Mouse (Mus musculus) C2C12 (cell line): Measurements from ENCODE around the gene Tiam2. TPM values are rescaled to one million over a fixed set of nuclear protein-coding genes. Genes with fewer than 3 reads are reported as not detected.

Source experiments
- H3K27me3 ChIP-seq: one replicate; pipeline ENCODE4 v1.6.1; 2011; ENCODE audit not compliant: control insufficient read depth, insufficient read depth, insufficient read length
- H3K36me3 ChIP-seq: one replicate; pipeline ENCODE4 v1.6.1; 2011; ENCODE audit not compliant: control insufficient read depth, insufficient read depth
- H3K4me3 ChIP-seq: one replicate; pipeline ENCODE4 v1.5.1; 2011; ENCODE audit warnings: mild to moderate bottlenecking, control low read depth; ENCODE audit not compliant: poor library complexity, insufficient read depth, severe bottlenecking
- H3K79me2 ChIP-seq: one replicate; pipeline ENCODE4 v1.6.1; 2011; ENCODE audit not compliant: control insufficient read depth, insufficient read depth
- H3K79me3 ChIP-seq: one replicate; pipeline ENCODE4 v1.6.1; 2011; ENCODE audit warnings: low read depth, control low read depth
- H3ac ChIP-seq: one replicate; pipeline ENCODE3; 2011; ENCODE audit warnings: low read depth; ENCODE audit not compliant: control insufficient read depth, insufficient read length
- CEBPB ChIP-seq: IDR thresholded peaks from one replicate; pipeline ENCODE4 v1.6.1; 2011; ENCODE audit warnings: low read depth, mild to moderate bottlenecking, control low read depth, moderate library complexity
- CTCF ChIP-seq: IDR thresholded peaks from one replicate; pipeline ENCODE4 v1.5.1; 2011; ENCODE audit not compliant: control insufficient read depth, insufficient read depth, insufficient read length
- FOSL1 ChIP-seq: IDR thresholded peaks from one replicate; pipeline ENCODE4 v1.8.0; 2011; ENCODE audit warnings: mild to moderate bottlenecking, low read length; ENCODE audit not compliant: poor library complexity, insufficient read depth, severe bottlenecking
- MAX ChIP-seq: IDR thresholded peaks from one replicate; pipeline ENCODE4 v1.6.1; 2011; ENCODE audit warnings: mild to moderate bottlenecking, control low read depth
- MYOD1 ChIP-seq: IDR thresholded peaks from one replicate; pipeline ENCODE4 v1.6.1; 2011; ENCODE audit warnings: low read depth; ENCODE audit not compliant: control insufficient read depth, insufficient read length
- MYOG ChIP-seq: IDR thresholded peaks from one replicate; pipeline ENCODE4 v1.6.1; 2011; ENCODE audit not compliant: control insufficient read depth, insufficient read length; ENCODE audit errors: extremely low read depth
- USF1 ChIP-seq: IDR thresholded peaks from one replicate; pipeline ENCODE4 v1.6.1; 2011; ENCODE audit warnings: low read depth, mild to moderate bottlenecking, control low read depth, moderate library complexity
- polyA plus RNA-seq: library from polyadenylated mRNA; unstranded; fragments of >200 nt; fragmentation: generic; extraction: Trizol; gene quantifications from one replicate; pipeline ENCODE4 v1.2.1, GENCODE M21; 2012; ENCODE audit warnings: missing spikeins

The Tiam2 gene
- polyA plus RNA-seq, 1 experiment: 28.3 TPM

GRCm38 (mm10) chr17:3529523-3529922, 203.2 kb downstream of the Tiam2 start:
- no peak for TF ChIP-seq MYOD1
- TF ChIP-seq CTCF: no peak
- TF ChIP-seq USF1: no peak
- H3K36me3 ChIP-seq: peaks cover 16% of the 10 kb centered on the region
- no peaks in the 10 kb centered on the region for H3K79me3 ChIP-seq
- H3K79me2 ChIP-seq: no peaks in the 10 kb centered on the region
- H3K27me3 ChIP-seq: no peaks in the 10 kb centered on the region
- no peak overlapping the region for H3ac ChIP-seq
- H3K4me3 ChIP-seq: no peak overlapping the region

DNA sequence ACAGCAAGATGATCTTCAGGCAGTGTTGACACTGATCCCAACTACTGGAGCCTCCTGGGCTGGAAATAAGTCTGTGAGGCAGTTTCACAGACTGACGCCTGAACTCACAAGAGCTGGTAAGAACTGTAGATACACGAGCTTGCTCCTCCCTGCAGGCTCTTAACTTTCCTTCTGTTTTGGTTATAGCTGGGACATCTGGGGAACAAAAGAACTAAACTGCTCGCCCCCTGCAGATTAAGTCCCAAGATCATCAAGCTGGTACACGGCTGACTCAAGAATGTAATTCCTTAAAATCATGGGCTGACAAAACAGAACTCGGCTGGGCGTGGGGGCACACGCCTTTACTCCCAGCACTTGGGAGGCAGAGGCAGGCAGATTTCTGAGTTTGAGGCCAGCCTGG, 204.2 kb downstream of the Tiam2 start:
- TF ChIP-seq USF1 (no peak), MYOD1 (no peak), CEBPB (no peak), FOSL1 (no peak), MAX (no peak), MYOG (no peak), CTCF (no peak)
- Histone ChIP-seq H3K79me3 (no peaks in the 10 kb centered on the region), H3K36me3 (peaks cover 17% of the 10 kb centered on the region), H3K79me2 (no peaks in the 10 kb centered on the region), H3ac (no peak overlapping the region), H3K4me3 (no peak overlapping the region), H3K27me3 (no peaks in the 10 kb centered on the region)

DNA sequence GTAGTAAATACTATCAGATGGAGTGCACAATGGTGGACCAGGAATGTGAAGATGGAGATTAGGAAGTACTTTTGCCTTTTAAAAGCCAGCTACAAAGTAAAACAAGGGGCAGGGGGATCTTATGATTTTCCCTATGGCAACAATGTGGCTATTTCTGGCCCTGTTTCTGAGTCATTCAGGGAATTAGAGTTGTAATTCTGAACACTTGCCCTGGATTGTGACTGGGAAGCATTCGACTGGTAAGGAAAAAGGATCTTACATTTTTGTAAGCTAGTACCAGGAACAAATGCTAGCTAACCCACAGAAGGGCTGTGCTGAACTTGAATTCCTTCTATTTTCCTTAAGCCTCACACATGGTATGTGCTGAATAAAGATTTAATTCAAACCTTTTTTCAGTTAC, 205.3 kb downstream of the Tiam2 start:
- Histone ChIP-seq H3ac (no peak overlapping the region), H3K4me3 (no peak overlapping the region)
- TF ChIP-seq MYOG (no peak), MYOD1 (no peak), CEBPB (no peak), FOSL1 (no peak), USF1 (no peak), CTCF (no peak), MAX (no peak)

DNA sequence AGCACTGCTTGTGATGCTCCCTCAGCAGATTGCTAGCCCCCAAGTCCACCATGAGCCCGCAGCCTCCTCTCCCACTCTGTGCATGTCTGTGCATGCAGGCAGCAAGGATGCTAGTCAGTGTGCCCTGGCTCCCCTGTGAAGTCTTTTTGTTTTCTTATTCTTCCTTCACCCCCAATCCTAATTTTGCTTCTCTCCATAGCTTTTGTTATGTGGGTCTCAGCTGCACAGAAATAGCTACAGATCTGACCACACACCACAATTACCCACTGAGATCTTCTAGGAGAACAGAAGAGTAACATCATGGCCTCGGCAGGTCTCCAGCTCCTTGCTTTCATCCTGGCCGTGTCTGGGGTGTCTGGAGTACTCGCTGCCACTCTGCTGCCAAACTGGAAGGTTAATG, 205.9 kb downstream of the Tiam2 start, which contains the start of gene Cldn20:
TSS of gene Cldn20 (plus strand) at position 301 of the 400 bp plus-strand sequence.
- H3K27me3 ChIP-seq: no peaks in the 10 kb centered on the region
- no peaks in the 10 kb centered on the region for H3K79me2 ChIP-seq
- TF ChIP-seq CEBPB (no peak), MAX (no peak), MYOG (no peak), FOSL1 (no peak), USF1 (no peak), CTCF (no peak), MYOD1 (no peak)
- no peak within 1 kb of the TSS for H3K4me3 ChIP-seq
- peaks cover 20% of the 10 kb centered on the region for H3K36me3 ChIP-seq
- H3ac ChIP-seq: no peak within 1 kb of the TSS
- H3K79me3 ChIP-seq: no peaks in the 10 kb centered on the region

More for the DNA sequence above, 205.3 kb downstream of the Tiam2 start:
- Histone ChIP-seq H3K27me3 (no peaks in the 10 kb centered on the region), H3K36me3 (peaks cover 20% of the 10 kb centered on the region), H3K79me3 (no peaks in the 10 kb centered on the region), H3K79me2 (no peaks in the 10 kb centered on the region)

GRCm38 (mm10) chr17:3533425-3533824, 207.1 kb downstream of the Tiam2 start:
- H3K79me3 ChIP-seq: no peaks in the 10 kb centered on the region
- no peaks in the 10 kb centered on the region for H3K27me3 ChIP-seq

DNA sequence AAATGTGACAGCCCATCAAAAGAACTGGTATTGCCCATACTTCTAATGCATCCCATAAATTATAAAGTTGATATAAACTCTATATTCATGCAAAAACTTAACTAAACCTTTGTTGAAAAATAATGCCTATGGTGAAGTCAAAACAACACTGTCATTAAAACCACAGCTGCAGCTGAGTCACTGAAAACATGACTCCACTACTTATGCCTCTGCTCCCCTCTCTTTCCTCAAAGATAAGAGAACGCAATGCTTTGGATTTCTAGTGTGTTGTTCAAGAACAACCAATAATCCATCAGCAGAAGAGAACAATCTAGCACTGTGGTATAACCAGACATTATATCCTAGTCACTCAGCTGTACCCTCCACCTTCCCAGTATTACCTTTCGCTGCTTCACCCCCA, 213.9 kb downstream of the Tiam2 start:
- no peak overlapping the region for H3ac ChIP-seq
- no peaks in the 10 kb centered on the region for H3K79me3 ChIP-seq
- TF ChIP-seq CEBPB: no peak
- no peak for TF ChIP-seq MYOG
- no peak for TF ChIP-seq CTCF
- TF ChIP-seq USF1: no peak
- no peak for TF ChIP-seq FOSL1
- TF ChIP-seq MAX: no peak
- TF ChIP-seq MYOD1: no peak
- peaks cover 5% of the 10 kb centered on the region for H3K36me3 ChIP-seq
- H3K79me2 ChIP-seq: no peaks in the 10 kb centered on the region
- no peak overlapping the region for H3K4me3 ChIP-seq
- H3K27me3 ChIP-seq: no peaks in the 10 kb centered on the region

More at GRCm38 (mm10) chr17:3533425-3533824, 207.1 kb downstream of the Tiam2 start:
- Histone ChIP-seq H3ac (no peak overlapping the region), H3K79me2 (no peaks in the 10 kb centered on the region), H3K36me3 (peaks cover 20% of the 10 kb centered on the region), H3K4me3 (no peak overlapping the region)
- TF ChIP-seq FOSL1 (no peak), MAX (no peak), CEBPB (no peak), MYOD1 (no peak)
